Mouse (Mus musculus) E14TG2a.4 (cell line): Measurements from ENCODE around the gene Rab5b.

ENCODE experiments used
- CTCF ChIP-seq: conservative IDR thresholded peaks from 2 replicates; pipeline ENCODE4 v1.5.1; 2014; ENCODE audit warnings: low read length
- NANOG ChIP-seq: IDR thresholded peaks from 2 replicates; pipeline ENCODE4 v1.6.1; 2014; ENCODE audit warnings: borderline replicate concordance, low read length, mixed read lengths
- POU5F1 ChIP-seq: IDR thresholded peaks from 2 replicates; pipeline ENCODE4 v1.6.1; 2014; ENCODE audit warnings: low read length, borderline replicate concordance

GRCm38 (mm10) chr10:128640891-128641290 is 55.2 kb downstream of the Rab5b start:
- TF ChIP-seq POU5F1 (no peak), CTCF (no peak), NANOG (no peak)
